Mouse (Mus musculus): ENCODE measurements around the gene Gm1330.
"Not testable (repeated sequence)": the region's sequence is repeated elsewhere in the genome, so short reads cannot be mapped to it uniquely, and the experiment has no call there.

Gm1330 gene

GRCm38 (mm10) chr2:149003151-149003550 lies at the start of gene Gm1330:
Gene Gm1330 (minus strand): TSS chr2:149003251.
- no peak for DNase-seq

GRCm38 (mm10) chr2:149017137-149017536 lies 14.1 kb upstream of the Gm1330 start, which contains the start of gene Gm10750:
Gene Gm10750 (minus strand): TSS chr2:149017237.
- DNase-seq = not testable (repeated sequence)

- no peak for DNase-seq
Measured at GRCm38 (mm10) chr2:149004826-149005225, 1.8 kb upstream of the Gm1330 start.

- no peak for DNase-seq
Measured at GRCm38 (mm10) chr2:148995133-148995532, 7.9 kb downstream of the Gm1330 start.
